Mouse (Mus musculus) gastrocnemius, postnatal 10 days (tissue): ENCODE measurements around the gene Magi2. TPM values are rescaled to one million over a fixed set of nuclear protein-coding genes. Genes with fewer than 3 reads are reported as not detected.
"Not testable (repeated sequence)": the region's sequence is repeated elsewhere in the genome, so short reads cannot be mapped to it uniquely, and the experiment has no call there.

Source experiments
- DNase-seq: peaks from one replicate; pipeline ENCODE4 v3.0.0; 2021; ENCODE audit warnings: mixed read lengths
- total RNA-seq, 2 experiments: library from RNA; stranded (reverse); gene quantifications; 2 replicates each; pipeline ENCODE4 v1.2.3; 2021

The Magi2 gene
- total RNA-seq, 2 experiments from 2014 or later: 4.6 to 7.3 TPM

DNA sequence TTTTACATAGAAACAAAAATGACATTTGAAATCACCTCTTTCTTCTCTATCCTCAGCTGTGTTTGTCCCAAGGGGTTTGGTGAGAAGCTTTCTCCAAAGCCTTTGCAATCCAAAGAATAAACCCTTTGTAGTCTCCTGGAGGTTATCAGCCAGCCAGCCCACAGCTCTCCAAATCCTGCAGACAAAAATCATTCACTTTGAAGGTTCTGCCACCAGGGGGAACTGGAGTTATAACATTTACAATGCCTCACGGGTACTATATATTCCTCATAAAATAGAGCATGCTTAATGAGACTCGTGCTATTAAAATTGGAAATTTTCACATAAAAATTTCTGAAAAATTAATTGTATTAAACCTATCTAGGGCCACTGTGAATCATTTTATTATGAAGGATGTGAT, 202.5 kb downstream of the Magi2 start:
- DNase-seq: peak; percentile 5

DNA sequence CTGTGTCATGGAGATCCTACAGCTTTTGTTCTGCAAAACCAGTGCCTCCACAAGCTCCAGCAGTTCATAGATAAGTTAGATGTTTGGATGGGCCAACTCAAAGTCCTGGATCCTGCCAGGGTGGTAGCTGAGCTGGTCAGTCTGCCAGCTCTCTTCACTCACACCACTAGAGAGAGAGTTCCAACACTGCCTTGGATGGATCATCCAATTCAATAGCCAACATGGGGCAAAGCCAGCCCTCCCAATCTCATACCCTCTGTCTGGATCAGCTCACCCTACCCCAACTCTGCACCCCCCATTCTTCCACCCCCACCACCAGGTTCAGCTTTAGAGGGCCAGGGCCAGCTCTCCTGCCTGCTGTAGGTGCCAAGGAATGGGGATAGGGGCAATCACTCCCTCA, 235.7 kb downstream of the Magi2 start:
- no peak for DNase-seq

DNA sequence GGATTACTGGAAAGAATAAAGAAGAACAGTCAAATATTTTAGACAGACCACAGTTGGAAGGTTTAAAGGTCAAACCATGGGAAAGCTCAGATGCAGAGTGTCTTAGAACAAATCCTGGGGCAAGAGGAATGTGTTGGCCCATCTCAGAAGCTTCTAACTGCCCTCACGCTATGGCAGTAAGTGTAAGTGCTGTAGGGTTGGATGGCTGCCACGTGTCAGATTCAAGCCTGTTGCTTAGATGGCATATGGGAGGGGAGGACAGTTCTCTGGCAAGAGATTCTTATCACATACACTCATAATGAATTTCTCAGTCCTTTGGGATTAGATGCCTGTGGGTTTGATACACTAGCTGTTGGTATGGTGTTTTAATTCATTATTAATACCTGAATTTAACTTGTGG, 238.5 kb downstream of the Magi2 start:
- peak; percentile 4 for DNase-seq

DNA sequence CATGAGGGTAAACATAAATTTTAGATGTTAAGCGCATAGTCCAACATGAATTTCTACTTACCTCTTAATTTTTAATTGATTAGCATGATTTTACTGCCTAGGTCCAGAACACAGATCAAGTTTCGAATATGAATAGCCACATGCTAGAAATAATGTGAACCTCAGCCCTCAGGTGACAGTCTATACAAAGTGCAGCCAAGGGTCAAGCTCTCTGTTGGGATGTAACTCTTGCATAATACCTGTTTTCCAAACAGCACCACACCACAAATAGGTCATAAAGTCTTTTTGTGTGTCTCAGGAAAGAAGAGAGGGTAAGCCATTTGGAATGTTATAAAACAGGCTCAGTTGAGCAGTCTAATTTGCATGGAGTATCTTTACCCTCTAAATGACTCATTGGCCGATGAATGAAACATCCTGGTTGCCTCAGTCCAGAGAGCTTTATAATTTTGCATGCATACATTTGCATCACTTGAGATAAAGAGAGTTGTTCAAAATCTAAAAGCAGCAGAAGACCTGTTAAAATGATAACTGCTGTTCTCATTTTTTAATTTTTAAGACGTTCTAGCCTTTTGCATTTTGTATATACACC, 246.1 kb downstream of the Magi2 start:
- DNase-seq: no peak

DNA sequence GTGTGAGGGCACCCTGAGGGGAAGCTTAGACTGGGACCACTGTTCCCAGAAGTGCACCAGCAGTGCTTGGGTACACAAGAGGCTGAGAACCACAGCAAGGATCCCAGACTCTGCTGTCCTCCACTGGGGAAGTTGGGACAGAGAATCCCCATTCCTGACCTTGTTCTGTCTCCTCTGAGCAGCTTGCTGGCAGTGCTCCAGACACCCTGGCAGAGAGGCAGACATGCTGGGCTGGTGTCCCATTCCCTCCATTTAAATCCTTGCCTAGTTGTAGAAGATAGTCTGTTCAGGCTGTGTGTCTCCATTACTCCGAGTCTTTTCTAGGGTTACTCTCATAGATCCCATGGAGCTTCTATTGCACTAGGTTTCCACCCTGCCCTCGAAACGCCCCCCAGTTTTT, 256.1 kb downstream of the Magi2 start:
- peak; percentile 36 for DNase-seq

DNA sequence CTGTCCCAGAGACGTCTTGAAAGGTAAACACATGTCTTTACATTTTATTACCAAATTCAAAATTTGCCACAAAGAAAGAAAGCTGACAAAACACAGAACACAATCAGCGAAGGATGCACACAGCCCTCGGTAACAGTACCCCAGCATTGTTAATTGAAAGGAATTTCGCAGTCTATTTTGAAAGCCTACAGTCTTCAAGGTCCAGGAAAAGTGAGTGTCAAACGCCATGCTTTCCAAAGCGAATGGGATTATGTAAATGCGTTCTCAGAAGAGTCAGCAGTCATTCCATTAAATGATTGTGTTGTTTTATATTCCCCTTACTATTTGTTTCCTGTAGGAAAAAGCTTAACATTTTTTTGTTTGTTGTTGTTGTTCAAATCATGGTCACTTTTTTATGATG, 261.1 kb downstream of the Magi2 start:
- no peak for DNase-seq

DNA sequence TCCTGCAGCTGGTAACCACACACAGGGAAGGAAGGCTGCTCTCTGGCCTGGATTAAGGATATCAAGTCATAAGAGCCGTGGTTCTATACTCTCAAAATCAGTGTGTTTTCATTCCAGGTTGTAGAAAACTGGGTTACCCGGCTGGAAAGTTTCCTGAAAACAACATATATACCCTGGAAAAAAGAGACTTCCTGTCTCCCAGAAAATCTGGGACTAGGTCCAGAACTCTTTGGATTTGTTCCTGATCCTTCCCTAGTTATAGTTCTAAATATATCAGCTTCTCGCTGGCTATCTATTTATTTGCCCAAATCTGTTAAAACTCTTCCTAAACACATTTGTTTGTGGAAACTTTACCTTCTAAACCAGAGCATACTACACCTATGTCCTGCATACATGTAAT, 274.2 kb downstream of the Magi2 start:
- DNase-seq: no peak

DNA sequence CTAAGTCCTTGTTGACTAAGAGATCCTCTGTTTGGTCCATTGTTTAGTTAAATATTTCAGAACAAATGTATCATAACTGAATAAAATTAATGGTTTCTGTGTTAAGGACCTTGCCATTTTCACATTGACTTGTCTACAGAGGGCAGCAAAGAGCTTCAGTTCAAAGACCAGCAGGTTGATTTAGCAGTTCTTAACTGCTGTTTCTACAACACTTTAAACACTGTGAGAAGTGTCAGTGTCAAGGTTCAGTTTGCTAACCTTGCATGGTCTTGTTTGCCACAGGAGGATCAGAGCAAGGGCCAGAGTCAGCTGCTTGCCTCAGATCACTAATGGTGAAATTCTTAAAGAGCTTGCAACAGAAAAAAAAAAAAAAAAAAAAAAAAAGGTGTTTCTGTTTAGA, 295.3 kb downstream of the Magi2 start:
- DNase-seq: no peak

DNA sequence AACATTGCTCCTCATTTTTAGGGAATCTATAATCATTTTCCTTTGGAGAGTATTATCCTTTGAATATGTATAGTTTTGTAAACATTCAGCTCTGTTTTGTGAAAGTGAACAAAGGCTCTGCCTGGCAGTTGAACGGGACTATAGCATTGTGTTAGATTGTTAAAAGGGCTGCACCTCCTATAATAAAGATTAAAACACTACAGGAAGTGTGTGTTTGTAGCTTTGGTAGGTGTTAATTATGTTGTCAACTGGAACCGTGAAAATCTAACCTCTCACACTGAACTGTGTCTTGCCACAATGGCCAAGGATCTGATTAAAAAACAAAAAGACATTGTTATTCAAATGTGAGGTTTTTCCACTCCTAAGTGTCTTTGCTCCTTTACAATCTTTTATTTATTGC, 312.5 kb downstream of the Magi2 start:
- no peak for DNase-seq

DNA sequence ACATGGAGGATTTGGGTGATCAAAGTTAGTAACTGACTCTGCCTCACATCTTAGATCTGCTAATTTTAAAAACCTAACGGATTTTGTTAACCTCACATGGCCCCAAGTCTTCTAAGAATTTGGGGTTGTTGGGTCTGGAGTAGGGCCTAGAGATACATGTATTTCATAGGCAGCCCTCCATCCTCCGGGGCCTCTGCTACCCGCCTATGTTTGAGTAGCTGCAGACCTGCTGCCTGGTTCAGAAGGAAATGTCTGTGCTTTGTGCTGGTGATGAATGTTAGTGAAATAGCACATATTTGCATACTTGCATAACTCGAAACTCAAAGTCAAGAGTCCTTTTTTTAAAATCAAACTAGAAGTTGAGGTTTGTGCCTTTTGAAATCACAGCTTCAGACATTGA, 319.6 kb downstream of the Magi2 start:
- DNase-seq: no peak

DNA sequence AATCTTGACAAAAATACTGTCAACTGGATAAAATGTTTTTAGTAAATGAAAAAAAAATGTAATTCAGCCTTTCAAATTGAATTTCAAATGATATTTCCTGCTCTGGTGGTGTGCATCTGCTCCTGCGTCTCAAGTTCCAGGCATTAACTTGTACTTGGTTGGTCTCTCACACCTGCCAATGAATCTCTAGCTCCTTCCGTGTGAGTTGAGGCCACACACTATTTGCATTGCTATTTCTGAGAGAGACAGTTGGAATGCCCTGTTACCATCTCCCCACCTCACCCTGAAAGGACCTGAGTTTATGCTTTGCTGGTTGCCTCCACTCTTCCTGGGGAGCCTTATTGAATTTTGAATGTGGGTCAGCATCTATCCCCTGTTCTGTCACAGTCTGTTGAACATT, 320.1 kb downstream of the Magi2 start:
- DNase-seq: no peak

DNA sequence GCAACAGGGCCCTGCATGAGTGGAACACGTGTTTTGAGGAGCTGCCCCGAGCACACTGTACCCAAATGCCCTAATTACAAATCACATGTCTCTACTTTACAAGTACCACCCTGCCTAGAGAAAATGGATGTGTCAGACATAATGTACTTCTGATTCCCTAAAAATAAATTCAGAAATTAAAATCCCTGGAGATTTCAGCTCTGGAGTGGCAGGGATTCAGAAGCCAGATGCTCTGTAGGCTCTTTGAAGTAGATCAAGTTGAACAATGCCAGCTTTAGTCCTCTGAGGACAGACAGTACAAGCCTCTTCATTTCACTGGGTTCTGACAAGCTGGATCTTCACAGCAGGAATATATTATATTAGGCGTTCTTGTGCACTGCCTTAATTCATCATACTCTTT, 326.7 kb downstream of the Magi2 start:
- no peak for DNase-seq

DNA sequence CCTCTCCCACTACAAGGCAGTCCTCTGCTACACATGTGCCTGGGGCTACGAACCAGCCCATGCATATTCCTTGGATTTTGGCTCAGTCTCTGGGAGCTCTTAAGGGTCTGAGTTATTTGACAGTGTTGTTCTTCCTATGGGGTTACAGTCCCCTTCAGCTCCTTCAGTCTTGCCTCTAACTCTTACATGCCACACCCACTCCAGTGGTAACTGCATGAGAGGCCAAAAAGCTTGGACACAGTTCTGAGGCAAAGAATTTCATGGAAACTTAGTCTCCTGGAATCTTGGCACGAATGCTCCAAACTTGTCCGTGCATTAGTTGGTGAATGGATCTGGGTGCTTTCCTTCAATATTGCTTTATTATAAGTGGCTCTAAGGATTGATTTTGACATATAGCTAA, 338.8 kb downstream of the Magi2 start:
- no peak for DNase-seq

DNA sequence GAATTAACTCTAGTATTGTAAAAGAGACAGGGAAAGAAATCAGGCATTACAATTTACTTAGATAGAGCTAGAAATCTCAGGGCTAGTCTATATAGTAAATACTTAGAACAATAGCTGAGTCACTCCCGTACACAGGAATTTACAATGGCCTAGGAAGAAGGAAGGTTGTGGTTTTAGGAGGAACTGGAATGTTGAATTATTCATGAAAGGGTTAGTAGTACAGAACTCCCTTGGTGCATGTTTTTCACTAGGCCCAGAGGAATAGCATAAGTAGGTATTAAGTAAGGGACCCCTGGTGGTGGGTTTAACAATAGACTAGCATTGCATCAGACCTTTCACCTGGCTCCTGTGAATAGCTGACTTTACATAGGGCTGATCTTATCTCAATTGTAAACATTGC, 339.3 kb downstream of the Magi2 start:
- DNase-seq: not testable (repeated sequence)

DNA sequence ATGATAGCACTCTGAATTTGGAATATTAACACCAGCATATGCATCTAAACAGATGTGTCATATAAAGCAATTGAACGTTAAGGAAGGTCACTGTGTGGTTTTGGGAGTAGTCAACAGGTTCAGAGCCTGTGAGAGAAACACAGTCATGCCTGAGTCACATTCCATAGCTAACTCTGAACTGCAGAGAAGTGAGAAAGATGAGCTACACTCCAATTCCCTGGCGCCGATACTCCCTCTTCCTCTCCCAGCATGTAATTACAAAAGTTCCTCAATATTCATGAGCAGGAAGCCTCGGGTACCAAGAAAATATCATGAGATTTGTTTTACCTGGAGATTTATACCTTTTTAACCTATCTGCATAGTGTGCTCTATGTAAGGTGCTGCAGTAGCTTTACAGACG, 380.9 kb downstream of the Magi2 start:
- no peak for DNase-seq

DNA sequence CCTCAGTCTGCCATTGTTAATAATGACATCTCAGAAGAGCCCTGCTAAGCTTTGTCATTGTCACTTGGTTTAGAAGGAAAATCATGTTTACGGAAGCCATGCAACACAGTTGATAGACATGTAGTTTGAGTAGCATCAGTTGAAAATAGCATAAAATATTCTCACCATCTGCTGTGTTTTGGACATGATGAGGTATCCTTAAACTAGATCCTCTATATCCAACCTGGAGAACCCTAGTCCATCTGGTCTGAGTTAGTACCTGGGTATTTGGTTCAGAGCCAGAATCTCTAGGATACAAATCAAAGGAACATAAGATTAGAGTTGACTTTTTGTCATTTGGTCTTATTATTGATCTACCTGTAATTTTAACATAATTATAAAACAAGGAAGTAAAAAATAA, 385.0 kb downstream of the Magi2 start:
- DNase-seq: no peak

DNA sequence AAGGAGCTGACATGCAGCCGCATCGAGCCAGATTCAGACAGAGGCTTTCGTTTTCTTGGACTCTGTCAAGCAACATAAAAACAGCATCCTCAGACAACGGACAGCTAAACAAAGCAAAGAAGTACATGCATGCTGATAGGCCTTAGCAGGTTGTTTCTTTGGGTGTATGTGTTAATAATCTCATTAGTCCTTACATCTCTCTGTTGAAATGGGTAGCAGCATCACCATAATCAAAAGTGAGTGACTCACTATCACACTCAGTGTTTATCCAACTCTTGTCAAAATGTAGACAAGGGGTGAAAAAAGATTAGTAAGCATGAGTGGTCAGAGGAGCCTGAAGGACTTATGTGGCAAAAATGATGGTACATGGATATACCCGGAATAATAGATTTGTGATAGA, 394.8 kb downstream of the Magi2 start:
- no peak for DNase-seq

DNA sequence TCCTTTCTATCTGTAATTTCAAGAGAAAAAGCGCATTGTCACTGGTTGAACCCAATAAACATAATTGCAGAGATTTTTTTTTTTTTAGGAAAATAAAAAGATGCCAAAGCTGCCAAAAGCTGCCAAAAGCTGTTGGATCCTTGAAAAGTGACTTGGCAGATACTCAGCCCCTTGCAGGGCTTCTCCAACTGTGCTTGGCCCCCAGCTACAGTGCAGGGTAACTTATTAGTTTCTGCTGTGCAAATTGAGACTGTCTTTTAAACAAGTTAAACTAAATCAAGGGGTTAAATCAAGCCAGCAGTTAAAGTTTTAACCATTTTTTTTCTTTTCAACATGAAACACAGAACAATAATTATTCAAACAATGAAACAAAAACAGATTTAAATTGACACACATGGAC, 407.1 kb downstream of the Magi2 start:
- no peak for DNase-seq

DNA sequence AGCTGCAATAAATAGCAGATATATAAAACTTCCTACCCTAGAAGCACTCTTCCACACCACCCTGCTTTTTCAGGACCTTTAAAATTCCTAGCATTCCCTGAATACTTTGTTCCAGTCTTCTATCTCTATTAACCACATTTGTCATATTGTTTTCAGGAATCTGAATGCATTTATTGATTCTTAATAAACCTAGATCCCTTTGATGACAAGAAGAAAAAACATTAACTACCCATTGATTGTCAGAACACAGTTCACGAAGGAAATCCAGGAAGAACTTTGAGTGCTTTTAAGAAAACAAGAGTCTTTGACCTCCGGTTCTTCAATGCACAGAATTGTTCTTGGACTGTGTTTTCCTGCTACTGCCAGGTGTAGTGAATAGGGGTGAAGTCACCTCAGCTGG, 411.0 kb downstream of the Magi2 start:
- DNase-seq: no peak

DNA sequence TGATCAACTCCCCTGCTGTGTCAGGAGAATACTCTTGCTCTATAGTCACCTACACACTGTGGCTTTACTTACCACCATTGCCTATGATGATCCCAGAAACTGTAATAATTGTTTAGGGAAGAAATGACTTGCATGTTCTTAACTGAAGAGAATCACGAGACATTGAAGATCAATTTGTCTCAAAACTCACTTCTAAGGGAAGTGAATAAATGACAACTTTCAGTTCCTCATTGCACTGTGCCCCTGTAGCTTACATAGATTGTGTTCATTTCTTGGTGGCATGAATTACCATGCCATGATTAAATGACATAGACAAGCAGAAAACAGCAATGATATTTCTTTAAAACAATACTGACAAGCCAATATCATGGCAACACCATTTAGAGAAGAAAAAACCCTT, 429.1 kb downstream of the Magi2 start:
- DNase-seq: no peak

DNA sequence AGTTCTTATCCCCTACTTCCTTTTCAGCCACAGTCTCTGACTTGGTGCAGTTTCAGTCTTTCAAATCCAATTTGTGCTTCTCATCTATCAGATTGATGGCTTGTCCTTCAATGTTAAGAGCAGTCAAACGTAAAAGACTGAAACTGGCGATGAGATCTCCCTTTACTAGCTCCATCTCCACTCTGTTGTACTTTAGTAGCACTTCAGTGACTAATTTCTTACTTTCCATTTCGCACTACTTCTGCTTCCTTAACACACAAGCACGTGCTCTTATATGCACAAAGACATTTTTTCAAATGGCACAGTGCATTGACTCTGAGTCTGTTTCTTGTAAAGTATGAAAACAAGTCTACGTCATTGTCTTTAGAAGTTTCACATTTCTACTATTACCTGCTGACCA, 439.6 kb downstream of the Magi2 start:
- no peak for DNase-seq

DNA sequence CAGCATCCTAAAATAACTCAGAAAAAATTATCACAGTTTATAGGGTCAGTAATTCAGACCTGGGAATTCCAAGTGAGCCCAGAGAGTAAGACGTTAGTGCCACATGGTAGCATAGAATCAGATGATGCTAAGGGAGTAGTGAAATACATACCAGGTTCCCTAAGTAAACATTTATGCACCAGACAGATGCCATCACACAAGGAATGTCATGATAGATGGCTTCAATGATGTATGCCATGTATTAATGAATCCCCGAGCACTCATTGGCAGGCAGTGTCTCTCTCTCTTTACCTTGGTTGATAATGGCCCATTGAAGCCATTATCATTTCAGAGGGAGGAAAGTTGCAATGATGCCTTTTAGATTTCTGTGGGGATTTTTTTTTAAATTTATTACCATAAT, 490.5 kb downstream of the Magi2 start:
- no peak for DNase-seq

DNA sequence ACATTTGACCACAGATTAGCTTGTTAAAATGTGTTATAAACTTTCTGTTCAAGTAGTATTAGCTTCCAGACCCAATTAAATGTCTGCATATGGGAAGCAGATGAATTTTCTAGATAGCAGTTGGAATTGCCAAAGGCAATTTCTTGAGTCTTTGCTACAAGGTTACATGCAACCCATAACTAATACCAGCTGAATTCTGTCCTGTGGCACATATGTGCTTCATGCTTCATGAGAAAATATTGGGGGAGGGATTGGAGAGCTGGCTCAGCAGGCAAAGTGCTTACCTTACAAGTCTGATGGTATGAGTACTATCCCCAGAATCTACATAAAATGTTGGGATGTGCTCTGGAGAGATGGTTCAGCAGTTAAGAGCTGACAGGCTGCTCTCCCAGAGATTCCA, 499.4 kb downstream of the Magi2 start:
- no peak for DNase-seq

DNA sequence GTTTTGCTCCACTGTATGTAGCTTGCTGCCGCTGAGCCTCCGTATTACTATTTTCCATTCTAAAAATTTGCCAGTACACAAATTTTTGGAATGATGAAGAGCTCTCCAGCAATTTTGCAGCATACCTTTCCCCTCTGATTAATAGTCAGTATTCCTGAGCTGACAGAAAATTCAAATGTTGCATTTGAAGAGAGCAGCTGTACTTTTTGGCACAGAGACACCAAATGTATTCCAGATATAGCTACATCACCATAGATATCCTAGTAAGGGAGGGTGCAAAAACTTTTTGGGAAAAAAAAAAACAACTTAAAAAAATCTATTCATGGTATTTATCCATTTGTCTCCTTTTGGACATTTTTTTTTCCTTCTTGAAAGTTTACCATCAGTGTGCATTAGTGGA, 518.5 kb downstream of the Magi2 start:
- no peak for DNase-seq

DNA sequence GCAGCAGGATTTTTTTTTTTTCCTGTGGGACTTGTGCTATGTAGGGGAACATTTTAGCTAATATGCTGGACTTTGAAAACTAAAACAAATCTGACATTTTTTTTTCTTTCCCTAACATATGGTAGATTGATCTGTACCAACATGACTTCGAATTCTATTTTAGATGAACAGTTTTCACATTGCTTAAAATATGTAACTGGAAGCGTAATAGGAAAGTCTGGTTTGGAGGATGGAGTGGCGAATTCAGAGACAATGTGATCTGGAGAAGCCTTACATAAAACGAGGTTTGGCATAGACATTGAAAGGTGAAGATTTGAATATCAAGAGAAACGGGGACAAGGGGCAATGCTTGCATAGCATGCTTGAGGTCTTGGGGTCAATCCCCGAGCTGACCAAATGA, 519.1 kb downstream of the Magi2 start:
- no peak for DNase-seq
